ENCODE assay signal across 10 mouse cellular contexts in the genomic region with DNA sequence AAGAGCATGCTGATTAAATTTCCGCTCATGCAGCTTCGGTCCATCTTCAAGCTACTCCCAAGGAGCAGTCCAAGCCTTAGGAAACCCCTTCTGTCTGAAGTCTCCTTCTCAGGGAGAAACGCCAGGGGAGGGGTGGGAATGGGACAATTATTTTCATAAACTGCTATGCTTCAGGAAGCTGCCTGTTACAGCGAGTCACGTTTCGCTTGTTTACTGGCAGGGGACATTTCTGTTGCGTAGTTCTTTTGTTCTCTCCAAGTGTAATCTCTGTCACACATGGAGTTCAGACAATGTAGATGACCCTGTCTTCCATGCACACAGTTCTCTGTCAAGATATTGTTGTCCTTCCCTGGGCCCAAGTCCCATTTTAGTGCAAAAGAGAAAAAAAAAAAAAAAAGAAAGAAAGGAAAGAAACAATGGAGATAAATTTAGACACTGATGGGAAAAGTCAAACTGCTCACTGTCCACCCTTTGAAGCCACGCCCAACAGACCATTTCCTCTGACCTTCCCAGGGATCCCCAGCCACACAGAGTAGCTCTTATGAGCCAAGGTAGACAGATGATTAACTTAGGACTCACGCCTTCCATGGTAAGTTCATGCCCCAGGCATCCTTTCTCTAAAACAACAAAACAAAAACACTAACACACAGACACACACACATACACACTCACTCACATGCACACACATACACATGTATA.
DNase-seq lines count a peak whose midpoint lies in the region; TF ChIP-seq lines count a peak whose summit lies in the region.
"Had no signal": no experiment of that assay in that cellular context is flagged by ENCODE, and none has a peak within 500 bp of the region (broad histone marks: within the 10 kb centered on the region; RNA-seq: fewer than 3 reads in every experiment).

No protein-coding gene starts in this region.

- H3K4me3 ChIP-seq in lung, adult 2 months (replicated peaks; ENCODE audit: extremely low read depth, low read depth, low read length) = no peak overlapping the region
- H3K4me3 ChIP-seq: forebrain, embryonic 10.5 days; limb, embryonic 15.5 days; neural tube, embryonic 15.5 days had no signal

- DNase-seq in lung, adult 18-20 months = peak; percentile 24 to 72
- no peak for DNase-seq in lung, adult 2 months
- peak; percentile 46 to 52 for DNase-seq in heart, postnatal 10 days
- DNase-seq in kidney, postnatal 14 days = peak; percentile 64
- peak; percentile 21 for DNase-seq in skeletal muscle tissue, adult 2 months (ENCODE audit: low read depth, low spot score)
- DNase-seq in testis, postnatal 10 days (ENCODE audit: low spot score) = no peak
- DNase-seq in thymus, postnatal 14 days = no peak

- 44% methylated on average over 9 of the region's 9 CpGs for whole genome bisulfite sequencing in lung, adult 2 months

- no peak for TF ChIP-seq POLR2A in lung, adult 2 months (IDR thresholded peaks at IDR 0.05; ENCODE audit: borderline replicate concordance, extremely low read depth, low read depth, low read length)

- no peak for TF ChIP-seq CTCF in lung, adult 2 months (IDR thresholded peaks at IDR 0.05; ENCODE audit: insufficient read depth, low read length)

- intact Hi-C loops in heart, postnatal 10 days (cut with DNase I) = no loop called here

- H3K4me1 ChIP-seq in lung, adult 2 months (ENCODE audit: control insufficient read depth, insufficient read depth, low read length) = peaks cover 3% of the 10 kb centered on the region
- H3K4me1 ChIP-seq: forebrain, embryonic 10.5 days; limb, embryonic 15.5 days had no signal

Comparison
In these comparisons a context has a peak if more than half of its experiments do, and no peak if none do; other contexts are left out.
1. DNase-seq: peak in lung, adult 18-20 months (2 of 2), heart, postnatal 10 days (2 of 2), kidney, postnatal 14 days (single experiment) and skeletal muscle tissue, adult 2 months (single experiment); none in lung, adult 2 months (single experiment), testis, postnatal 10 days (single experiment) and thymus, postnatal 14 days (single experiment).